Mouse (Mus musculus): ENCODE results near the gene Agxt. TPM values are rescaled to one million over a fixed set of nuclear protein-coding genes. Genes with fewer than 3 reads are reported as not detected.

Agxt gene
- total RNA-seq, 1 experiment = not detected

DNA sequence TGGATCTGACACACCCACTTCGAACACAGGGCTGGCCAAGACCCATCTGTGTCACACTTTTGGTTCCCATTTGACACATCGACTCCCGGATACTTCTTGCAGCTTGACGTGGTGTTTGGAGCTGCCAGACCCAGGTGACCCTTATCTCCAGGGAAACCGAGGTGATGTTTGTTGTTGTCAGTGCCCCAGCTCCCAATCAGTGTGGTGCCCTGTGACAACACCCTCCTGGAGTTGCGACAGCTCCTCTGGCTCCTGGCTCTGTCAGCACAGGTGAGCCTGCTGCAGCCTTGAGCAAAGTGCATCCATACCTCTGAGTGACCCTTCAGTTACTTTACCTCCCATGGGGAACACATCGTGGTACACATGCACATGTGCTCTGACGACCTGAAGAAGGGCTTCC is 2.4 kb upstream of the Agxt start:
- in situ Hi-C loops (cut with MboI; ENCODE audit: low sequenced_read_pairs in 2 of 2, unreplicated experiment in 2 of 2) = no loop called here
- Histone ChIP-seq H3K9me3 (ENCODE audit: control insufficient read depth, insufficient read depth, low read depth, low read length) (no peaks in the 10 kb centered on the region), H3K4me3 (ENCODE audit: insufficient read depth in 1 of 2, low read depth in 1 of 2, low read length in 2 of 2, poor library complexity in 1 of 2, severe bottlenecking in 1 of 2) (no peak overlapping the region), H3K9ac (ENCODE audit: insufficient read depth, low read depth, low read length, poor library complexity, severe bottlenecking) (no peak overlapping the region), H3K4me1 (ENCODE audit: control insufficient read depth in 2 of 2, insufficient read depth in 2 of 2, low read length in 2 of 2, poor library complexity in 1 of 2) (no peaks in the 10 kb centered on the region; a peak in 1 of 4 replicates), H3K36me3 (ENCODE audit: control insufficient read depth, insufficient read depth, low read length, poor library complexity, severe bottlenecking) (no peaks in the 10 kb centered on the region), H3K27ac (ENCODE audit: insufficient read depth, low read depth, low read length, poor library complexity, severe bottlenecking) (no peak overlapping the region)
- no peak for TF ChIP-seq MAFK (IDR thresholded peaks at IDR 0.05; ENCODE audit: insufficient read depth, low read depth, low read length)
- no peak for TF ChIP-seq CHD2 (IDR thresholded peaks at IDR 0.05; ENCODE audit: low read depth, low read length)
- no peak for TF ChIP-seq HCFC1 (IDR thresholded peaks at IDR 0.05; ENCODE audit: borderline replicate concordance, insufficient read depth, low read length)
- TF ChIP-seq ZNF384 (IDR thresholded peaks at IDR 0.05; ENCODE audit: low read depth, low read length) = no peak
- TF ChIP-seq ZC3H11A (IDR thresholded peaks at IDR 0.05; ENCODE audit: borderline replicate concordance, low read depth, low read length) = no peak
- no peak for DNase-seq (ENCODE audit: low read depth, low spot score)

DNA sequence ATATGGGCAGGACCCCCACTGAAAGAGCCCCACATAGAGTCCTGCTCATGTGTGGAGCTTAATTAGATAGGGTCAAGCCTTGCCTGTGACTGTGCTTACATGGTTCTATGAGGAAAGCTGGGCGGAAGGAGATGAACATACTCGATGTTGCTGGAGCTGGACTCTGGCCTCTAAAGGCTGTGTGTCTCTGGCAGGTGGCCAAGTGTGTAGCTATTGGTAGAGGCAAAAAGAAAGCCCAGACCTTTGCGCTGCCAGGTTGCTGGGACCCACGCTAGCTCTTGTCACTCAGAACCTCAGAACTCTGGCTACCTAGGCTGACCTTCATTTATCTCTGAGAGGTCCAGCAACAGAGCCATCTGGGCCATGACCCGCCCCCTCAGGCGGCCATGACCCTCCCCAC is 3.5 kb downstream of the Agxt start:
- H3K4me1 ChIP-seq (ENCODE audit: control insufficient read depth in 2 of 2, insufficient read depth in 2 of 2, low read length in 2 of 2, poor library complexity in 1 of 2) = no peaks in the 10 kb centered on the region; a peak in 1 of 4 replicates
- H3K27ac ChIP-seq (ENCODE audit: insufficient read depth, low read depth, low read length, poor library complexity, severe bottlenecking) = no peak overlapping the region
- TF ChIP-seq ZC3H11A (IDR thresholded peaks at IDR 0.05; ENCODE audit: borderline replicate concordance, low read depth, low read length) (no peak), HCFC1 (IDR thresholded peaks at IDR 0.05; ENCODE audit: borderline replicate concordance, insufficient read depth, low read length) (no peak), ZNF384 (IDR thresholded peaks at IDR 0.05; ENCODE audit: low read depth, low read length) (no peak), CHD2 (IDR thresholded peaks at IDR 0.05; ENCODE audit: low read depth, low read length) (no peak), MAFK (IDR thresholded peaks at IDR 0.05; ENCODE audit: insufficient read depth, low read depth, low read length) (no peak)
- no peak overlapping the region for H3K4me3 ChIP-seq (ENCODE audit: insufficient read depth in 1 of 2, low read depth in 1 of 2, low read length in 2 of 2, poor library complexity in 1 of 2, severe bottlenecking in 1 of 2)
- H3K9ac ChIP-seq (ENCODE audit: insufficient read depth, low read depth, low read length, poor library complexity, severe bottlenecking) = no peak overlapping the region
- no peak for DNase-seq (ENCODE audit: low read depth, low spot score)
- no peaks in the 10 kb centered on the region for H3K9me3 ChIP-seq (ENCODE audit: control insufficient read depth, insufficient read depth, low read depth, low read length)
- H3K36me3 ChIP-seq (ENCODE audit: control insufficient read depth, insufficient read depth, low read length, poor library complexity, severe bottlenecking) = no peaks in the 10 kb centered on the region
- in situ Hi-C loops (cut with MboI; ENCODE audit: low sequenced_read_pairs in 2 of 2, unreplicated experiment in 2 of 2) = no loop called here

DNA sequence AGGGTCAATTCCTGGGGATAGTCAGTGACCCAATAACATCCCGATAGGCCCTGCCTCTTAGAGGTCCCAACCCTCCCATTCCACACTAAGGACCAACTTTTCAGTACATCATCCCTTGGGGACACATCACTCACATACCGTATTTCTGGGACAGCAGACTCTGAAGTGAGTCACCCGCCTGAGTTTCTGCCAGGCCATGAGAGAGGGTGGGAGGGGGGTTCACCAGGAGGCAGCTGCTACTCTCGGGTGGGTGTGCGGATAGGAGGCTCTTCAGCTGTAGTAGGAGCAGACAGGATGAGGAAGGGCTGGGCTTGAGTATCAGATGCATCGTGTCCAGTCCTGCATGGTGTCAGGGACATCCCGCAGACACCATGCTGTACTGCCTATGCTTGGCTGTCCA is 4.7 kb downstream of the Agxt start:
- Histone ChIP-seq H3K4me3 (ENCODE audit: insufficient read depth in 1 of 2, low read depth in 1 of 2, low read length in 2 of 2, poor library complexity in 1 of 2, severe bottlenecking in 1 of 2) (no peak overlapping the region), H3K9ac (ENCODE audit: insufficient read depth, low read depth, low read length, poor library complexity, severe bottlenecking) (no peak overlapping the region), H3K9me3 (ENCODE audit: control insufficient read depth, insufficient read depth, low read depth, low read length) (no peaks in the 10 kb centered on the region), H3K27ac (ENCODE audit: insufficient read depth, low read depth, low read length, poor library complexity, severe bottlenecking) (no peak overlapping the region), H3K4me1 (ENCODE audit: control insufficient read depth in 2 of 2, insufficient read depth in 2 of 2, low read length in 2 of 2, poor library complexity in 1 of 2) (no peaks in the 10 kb centered on the region; a peak in 1 of 4 replicates), H3K36me3 (ENCODE audit: control insufficient read depth, insufficient read depth, low read length, poor library complexity, severe bottlenecking) (no peaks in the 10 kb centered on the region)
- TF ChIP-seq ZNF384 (IDR thresholded peaks at IDR 0.05; ENCODE audit: low read depth, low read length) (no peak), HCFC1 (IDR thresholded peaks at IDR 0.05; ENCODE audit: borderline replicate concordance, insufficient read depth, low read length) (no peak)
- in situ Hi-C loops (cut with MboI; ENCODE audit: low sequenced_read_pairs in 2 of 2, unreplicated experiment in 2 of 2) = no loop called here
- no peak for DNase-seq (ENCODE audit: low read depth, low spot score)

DNA sequence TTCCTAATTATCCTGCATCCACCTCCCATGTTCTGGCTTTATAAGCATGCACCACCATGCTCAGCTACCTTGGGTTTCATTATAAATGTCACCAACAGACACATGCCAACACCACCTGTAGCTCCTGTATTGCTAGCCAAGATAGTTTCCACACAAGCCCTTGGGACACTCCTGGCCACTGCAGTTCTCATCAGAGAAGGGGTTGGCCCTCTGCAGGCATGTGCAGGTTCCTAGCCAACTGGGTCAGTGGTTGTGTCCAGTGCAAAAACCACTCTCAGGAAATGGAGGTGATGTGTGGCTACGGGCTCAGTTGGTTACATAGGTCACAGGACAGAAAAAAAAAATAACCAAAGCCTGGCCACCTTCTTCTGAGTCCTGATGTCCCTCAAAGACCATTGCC is 7.8 kb downstream of the Agxt start:
- no peak overlapping the region for H3K9ac ChIP-seq (ENCODE audit: insufficient read depth, low read depth, low read length, poor library complexity, severe bottlenecking)
- DNase-seq (ENCODE audit: low read depth, low spot score) = no peak
- no peaks in the 10 kb centered on the region for H3K4me1 ChIP-seq (ENCODE audit: control insufficient read depth in 2 of 2, insufficient read depth in 2 of 2, low read length in 2 of 2, poor library complexity in 1 of 2)
- H3K36me3 ChIP-seq (ENCODE audit: control insufficient read depth, insufficient read depth, low read length, poor library complexity, severe bottlenecking) = no peaks in the 10 kb centered on the region
- H3K9me3 ChIP-seq (ENCODE audit: control insufficient read depth, insufficient read depth, low read depth, low read length) = no peaks in the 10 kb centered on the region
- TF ChIP-seq MAFK (IDR thresholded peaks at IDR 0.05; ENCODE audit: insufficient read depth, low read depth, low read length) = no peak
- TF ChIP-seq ZC3H11A (IDR thresholded peaks at IDR 0.05; ENCODE audit: borderline replicate concordance, low read depth, low read length) = no peak
- TF ChIP-seq ZNF384 (IDR thresholded peaks at IDR 0.05; ENCODE audit: low read depth, low read length) = no peak
- TF ChIP-seq CHD2 (IDR thresholded peaks at IDR 0.05; ENCODE audit: low read depth, low read length) = no peak
- TF ChIP-seq HCFC1 (IDR thresholded peaks at IDR 0.05; ENCODE audit: borderline replicate concordance, insufficient read depth, low read length) = no peak
- H3K4me3 ChIP-seq (ENCODE audit: insufficient read depth in 1 of 2, low read depth in 1 of 2, low read length in 2 of 2, poor library complexity in 1 of 2, severe bottlenecking in 1 of 2) = no peak overlapping the region
- in situ Hi-C loops (cut with MboI; ENCODE audit: low sequenced_read_pairs in 2 of 2, unreplicated experiment in 2 of 2) = no loop called here
- no peak overlapping the region for H3K27ac ChIP-seq (ENCODE audit: insufficient read depth, low read depth, low read length, poor library complexity, severe bottlenecking)

DNA sequence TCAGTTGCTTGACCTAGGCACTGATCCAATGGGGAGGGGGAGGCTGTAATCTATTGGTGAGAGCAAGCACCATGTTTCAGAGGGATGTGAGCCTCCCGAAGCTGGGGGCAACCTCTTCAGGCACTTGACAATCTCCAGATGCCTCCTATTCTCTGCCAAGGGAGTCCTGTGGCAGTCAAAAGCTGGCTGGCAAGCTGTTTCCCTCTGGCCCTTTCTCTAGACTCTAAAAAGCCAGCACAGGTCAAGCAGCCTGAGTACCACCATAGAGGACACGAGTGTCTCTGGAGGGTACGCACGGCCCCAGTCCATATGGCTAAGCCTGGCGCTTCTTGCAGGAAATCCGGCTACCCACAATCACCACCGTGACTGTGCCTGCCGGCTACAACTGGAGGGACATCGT is 9.1 kb downstream of the Agxt start:
- H3K9me3 ChIP-seq (ENCODE audit: control insufficient read depth, insufficient read depth, low read depth, low read length) = no peaks in the 10 kb centered on the region
- no peak overlapping the region for H3K4me3 ChIP-seq (ENCODE audit: insufficient read depth in 1 of 2, low read depth in 1 of 2, low read length in 2 of 2, poor library complexity in 1 of 2, severe bottlenecking in 1 of 2)
- no peak overlapping the region for H3K27ac ChIP-seq (ENCODE audit: insufficient read depth, low read depth, low read length, poor library complexity, severe bottlenecking)
- in situ Hi-C loops (cut with MboI; ENCODE audit: low sequenced_read_pairs in 2 of 2, unreplicated experiment in 2 of 2) = no loop called here
- H3K4me1 ChIP-seq (ENCODE audit: control insufficient read depth in 2 of 2, insufficient read depth in 2 of 2, low read length in 2 of 2, poor library complexity in 1 of 2) = no peaks in the 10 kb centered on the region
- no peak for DNase-seq (ENCODE audit: low read depth, low spot score)
- TF ChIP-seq CHD2 (IDR thresholded peaks at IDR 0.05; ENCODE audit: low read depth, low read length) (no peak), ZC3H11A (IDR thresholded peaks at IDR 0.05; ENCODE audit: borderline replicate concordance, low read depth, low read length) (no peak)
- H3K9ac ChIP-seq (ENCODE audit: insufficient read depth, low read depth, low read length, poor library complexity, severe bottlenecking) = no peak overlapping the region
- H3K36me3 ChIP-seq (ENCODE audit: control insufficient read depth, insufficient read depth, low read length, poor library complexity, severe bottlenecking) = no peaks in the 10 kb centered on the region
